Mouse (Mus musculus) forelimb bud, embryonic 11.5 days (tissue): ENCODE measurements at regions not wholly inside any gene's neighbourhood (a gene's known extent, or its start where the extent isn't known, plus 50 kb on each side); places are given as distances from the start of the nearest gene placed in this dataset.
A peak's percentile ranks its signal among the peaks of the same experiment; 100 is the strongest.

Experiments used
- DNase-seq: peaks from one replicate; pipeline ENCODE4 v3.0.0-alpha.2; 2012; ENCODE audit warnings: low read depth, low spot score

DNA sequence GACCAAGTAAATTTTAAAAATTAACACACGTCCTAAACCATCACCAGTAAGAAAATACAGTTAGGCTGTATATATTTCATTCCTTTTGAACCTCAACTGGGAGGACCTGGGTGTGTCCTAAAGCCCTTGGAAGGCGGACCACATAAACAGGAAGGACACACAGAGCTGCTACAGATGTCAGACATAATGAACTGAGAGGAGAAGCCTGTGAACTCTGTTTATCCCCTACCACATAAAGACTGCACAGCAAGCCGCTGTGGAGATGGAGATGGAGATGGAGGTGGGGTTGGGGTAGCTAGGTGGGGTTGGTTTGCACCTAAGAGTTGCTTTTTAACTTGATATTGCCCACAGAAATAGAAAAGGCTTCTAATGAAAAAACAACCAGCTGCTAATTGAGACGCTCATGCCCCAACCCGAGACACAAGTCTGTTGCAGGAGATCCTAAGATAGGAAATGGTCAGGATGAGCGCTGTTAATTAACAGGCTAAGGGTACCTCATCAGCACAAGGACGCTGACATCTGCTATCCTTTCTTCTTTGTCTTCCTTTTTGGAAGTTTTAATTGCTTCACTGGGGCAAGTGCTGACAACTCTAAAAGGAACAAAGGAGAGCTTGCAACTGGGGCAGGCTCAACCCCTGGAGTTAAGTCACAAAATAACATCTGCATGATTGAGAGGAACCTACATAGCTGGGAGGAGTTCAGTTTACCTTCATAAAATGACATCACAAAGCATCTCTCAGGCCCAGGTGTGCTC is 119.3 kb upstream of the Lyplal1 start:
- no peak for DNase-seq

DNA sequence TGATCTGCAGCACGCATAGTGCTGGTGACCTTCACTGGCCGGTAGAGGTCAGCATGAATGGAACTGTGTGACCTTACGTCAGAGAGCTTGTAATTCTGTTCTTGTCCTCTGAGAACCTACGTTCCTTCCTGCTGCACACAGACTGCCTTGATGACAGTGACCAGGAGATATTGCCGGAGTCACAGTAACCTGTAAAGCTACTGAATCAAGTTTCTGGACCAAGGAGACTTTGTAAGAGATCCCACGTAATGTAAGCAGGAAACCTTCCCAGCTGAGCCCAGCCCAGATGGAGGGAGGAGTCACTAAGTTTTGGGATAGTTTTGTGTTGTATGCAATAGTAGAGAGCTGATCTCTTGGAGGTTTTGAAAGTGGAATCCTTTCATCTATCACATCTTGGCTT is 117.4 kb upstream of the Lyplal1 start:
- no peak for DNase-seq

DNA sequence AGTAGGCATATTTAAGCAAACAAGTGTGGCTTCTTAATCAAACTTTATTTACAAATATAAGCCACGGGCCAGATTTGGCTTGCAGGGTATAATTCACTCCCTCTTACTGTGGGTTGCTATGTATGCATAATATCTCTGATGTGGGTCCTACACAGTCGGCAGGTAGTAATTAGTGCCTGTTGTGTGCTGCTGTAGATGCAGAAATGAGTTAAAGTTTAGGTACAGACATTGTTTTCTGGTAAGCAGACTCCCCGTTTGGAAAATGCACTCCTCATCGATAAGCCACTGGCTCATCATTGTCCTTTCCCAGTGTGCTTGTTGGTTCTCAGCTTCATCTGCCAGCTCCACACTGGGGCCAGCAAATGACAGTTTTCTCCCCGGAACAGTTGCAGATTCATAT is 113.4 kb upstream of the Lyplal1 start:
- DNase-seq = no peak

DNA sequence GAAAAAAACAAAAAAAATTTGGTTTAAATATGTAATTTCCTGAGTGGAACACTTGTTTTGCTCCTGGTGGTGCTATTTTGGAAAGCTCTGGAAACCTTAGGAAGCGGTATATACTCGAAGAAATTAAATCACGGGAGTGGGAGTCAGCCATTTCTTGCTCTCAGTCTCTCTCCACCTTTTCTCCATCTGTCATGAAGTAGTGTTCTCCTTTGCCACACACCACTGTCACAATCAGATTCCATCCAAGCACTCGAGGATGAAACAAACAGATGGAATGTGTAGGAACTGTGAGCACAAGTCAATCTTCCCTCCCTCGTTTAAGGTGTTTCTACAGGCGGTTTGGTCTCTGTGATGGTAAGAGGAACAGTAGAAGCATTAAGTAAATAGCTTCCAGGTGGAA is 112.7 kb upstream of the Lyplal1 start:
- no peak for DNase-seq

DNA sequence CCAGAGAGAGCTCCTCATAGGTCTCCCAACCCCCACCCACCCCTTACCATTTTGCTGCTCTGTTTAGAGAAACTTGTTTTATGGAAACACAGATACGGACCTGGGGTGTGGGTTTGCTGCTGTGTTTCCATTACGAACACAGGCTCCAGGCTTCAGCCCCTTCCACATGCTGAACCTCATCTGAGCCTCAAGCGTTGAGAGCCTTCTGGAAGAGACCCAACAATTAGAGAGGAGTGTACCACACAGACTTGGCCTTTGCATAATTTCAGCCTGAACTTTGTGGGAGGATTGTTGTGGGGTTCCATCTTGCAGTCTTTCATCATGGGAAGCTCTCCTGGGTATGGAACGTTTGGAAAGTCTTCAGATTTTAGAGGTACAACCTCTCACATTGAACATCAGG is 111.3 kb upstream of the Lyplal1 start:
- no peak for DNase-seq

DNA sequence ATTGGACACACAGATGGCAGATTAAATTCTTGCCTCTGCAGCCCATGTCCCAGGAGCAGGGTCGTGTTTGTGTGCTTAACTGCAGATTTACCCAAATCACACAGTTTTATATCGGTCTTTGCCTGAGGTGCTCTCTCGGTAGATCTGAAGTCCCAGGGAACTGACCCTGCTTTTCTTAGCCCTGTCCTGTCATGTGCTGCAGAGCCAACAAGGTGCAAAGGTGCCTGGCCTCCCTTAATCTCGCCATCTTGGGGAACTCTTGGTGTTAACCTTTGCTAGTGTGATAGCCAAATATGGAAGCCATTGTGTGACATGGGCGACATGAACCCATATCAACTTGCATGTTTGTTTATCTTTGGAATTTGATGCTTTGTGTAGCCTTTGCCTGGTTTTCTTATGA is 107.1 kb upstream of the Lyplal1 start:
- no peak for DNase-seq

DNA sequence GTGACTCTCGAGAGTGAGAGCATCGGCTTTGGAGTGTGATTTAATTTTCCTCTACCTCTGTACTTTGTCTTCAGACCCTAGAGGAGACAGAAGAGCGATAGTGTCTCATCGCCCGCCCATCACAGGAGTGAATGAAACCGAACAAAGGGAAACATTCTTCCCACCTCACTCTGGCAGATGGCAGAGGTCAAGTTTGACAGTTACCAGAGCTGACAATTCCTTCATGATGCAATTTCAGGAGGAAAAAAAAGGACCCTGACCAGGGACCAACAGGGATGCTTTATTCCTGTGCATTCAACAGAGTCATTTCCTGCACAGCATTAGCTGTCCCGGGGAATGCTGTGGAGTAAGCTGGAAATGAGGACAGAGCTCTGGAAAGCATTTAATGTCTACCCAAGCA is 106.3 kb upstream of the Lyplal1 start:
- peak; percentile 35 for DNase-seq

DNA sequence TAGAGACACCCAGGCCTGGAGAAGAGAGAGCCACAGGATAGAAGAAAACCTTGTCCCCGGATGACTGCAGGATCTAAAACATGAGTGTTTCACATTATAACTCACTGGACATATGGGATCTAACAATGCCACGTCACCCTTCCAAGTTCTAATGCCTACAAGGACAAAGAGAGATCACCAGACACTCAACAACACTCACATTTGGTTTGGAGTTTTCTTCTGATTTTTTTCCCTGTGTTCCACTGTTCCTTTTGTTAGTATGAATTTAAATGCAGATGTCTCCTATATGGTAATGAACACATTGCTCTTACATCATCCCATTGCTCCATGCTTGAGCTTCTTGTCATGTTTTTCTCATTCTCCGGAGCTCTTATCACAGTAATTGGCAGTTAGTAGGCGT is 101.9 kb upstream of the Lyplal1 start:
- no peak for DNase-seq

DNA sequence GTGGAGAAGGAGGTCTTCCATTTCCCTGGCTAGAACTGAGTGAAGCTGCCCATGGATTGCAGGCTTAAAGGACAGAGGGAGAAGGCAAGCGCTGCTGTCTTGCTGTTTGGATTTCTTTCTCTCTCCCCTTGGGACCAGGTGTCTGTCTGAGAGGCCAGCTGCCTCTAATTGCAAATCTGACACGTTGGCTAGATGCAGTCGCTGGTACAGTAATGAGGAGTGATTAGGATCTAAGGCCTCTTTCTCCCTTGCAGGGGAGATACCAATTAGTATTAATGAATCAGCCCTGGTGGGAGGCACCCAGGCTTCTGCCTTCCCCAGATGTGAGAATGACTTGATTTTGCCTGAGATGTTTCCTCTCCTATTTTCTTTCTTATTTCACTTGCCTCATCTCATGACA is 100.1 kb upstream of the Lyplal1 start:
- no peak for DNase-seq

DNA sequence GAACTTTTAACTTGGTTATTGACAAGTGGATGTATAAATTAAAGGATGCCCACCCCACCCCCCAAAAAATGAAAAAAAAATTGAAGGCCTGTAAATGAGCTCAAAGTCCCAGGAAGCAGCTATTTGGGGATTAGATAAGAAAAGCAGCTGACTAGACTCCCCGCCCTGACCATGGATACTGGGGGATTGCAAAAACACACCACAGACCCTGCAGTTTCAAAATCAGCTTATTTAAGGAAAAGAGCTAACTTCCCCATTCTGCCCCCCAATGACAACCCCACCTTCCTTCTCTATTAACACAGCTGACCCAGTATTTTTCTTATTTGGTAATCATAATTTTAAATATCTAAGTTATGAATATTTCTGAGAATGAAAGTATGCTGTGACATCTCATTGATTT is 87.0 kb upstream of the Lyplal1 start:
- DNase-seq = no peak

DNA sequence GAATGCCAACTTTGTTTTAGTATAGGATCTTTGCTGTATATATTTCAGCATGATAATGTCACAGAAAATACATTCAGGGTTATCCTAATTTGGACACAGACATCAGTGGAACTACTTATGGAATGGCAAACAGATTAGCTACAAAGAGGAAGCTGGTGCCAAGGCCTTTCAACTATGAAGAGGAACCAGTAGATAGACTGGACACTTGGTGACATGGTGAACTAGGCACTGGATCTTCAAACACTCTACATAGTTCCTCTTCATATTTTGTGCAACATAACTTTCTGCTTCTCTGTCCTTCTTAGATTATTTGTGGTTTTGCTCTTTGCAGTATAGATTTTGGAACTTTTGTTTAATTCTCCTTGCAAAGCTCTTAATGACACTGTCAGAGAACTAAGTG is 85.4 kb upstream of the Lyplal1 start:
- no peak for DNase-seq

DNA sequence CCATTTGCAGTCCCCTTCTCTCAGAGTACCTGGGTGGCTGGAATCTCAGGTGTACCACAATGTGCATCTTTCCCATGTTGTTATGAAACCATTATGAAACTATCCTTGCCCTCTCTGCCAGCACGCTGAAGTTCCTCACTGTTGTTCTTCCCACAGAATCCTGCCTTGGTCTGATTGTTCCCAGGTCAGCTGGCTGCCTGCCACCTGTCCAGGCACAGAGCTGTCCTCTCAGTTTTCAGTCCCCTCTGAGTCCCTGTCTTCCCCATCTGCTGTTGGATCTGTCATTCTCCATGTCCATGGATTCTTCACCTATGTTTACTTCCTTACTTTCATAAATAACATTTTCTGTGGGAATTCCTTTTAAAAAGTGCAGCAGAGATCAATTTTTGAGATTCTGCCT is 81.3 kb upstream of the Lyplal1 start:
- DNase-seq = no peak

DNA sequence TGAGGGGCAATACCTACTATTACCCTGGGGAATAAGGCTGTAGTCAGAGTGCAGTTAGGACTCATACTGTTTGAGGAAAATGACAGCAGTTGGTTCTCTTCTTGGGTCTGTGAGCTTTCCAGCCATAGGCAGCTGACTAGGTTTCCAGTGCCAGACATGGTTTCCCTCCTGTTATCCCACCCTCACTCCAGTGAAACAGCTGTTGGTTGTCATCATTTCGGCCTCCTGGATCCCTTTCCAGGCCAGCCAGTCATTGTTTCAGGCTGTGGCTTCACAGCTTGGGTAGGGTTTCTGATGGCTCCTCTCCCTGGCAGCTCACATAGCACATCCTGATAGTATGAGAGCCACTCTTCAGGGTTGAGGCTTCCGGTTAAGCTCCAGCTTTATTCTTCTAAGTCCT is 79.9 kb upstream of the Lyplal1 start:
- no peak for DNase-seq

DNA sequence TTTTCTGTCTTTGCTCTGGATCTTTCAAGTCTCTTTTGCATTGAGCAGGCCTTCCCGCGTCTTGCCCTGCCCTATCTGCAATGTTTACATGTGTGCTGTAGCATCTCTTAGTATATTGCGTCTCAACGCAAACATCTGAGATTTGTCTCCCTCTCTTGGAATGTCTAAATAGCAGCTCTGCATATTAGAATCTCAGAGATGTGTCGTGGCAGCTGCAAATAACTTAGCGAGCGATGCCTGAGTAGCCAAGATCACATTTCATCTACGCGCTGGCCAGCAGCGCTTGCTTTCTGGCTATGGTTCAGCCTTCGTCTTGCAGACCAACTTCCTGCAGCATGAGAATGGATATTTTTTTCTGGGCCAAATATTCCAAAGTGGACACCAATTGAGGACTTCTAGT is 72.3 kb upstream of the Lyplal1 start:
- peak; percentile 29 for DNase-seq

DNA sequence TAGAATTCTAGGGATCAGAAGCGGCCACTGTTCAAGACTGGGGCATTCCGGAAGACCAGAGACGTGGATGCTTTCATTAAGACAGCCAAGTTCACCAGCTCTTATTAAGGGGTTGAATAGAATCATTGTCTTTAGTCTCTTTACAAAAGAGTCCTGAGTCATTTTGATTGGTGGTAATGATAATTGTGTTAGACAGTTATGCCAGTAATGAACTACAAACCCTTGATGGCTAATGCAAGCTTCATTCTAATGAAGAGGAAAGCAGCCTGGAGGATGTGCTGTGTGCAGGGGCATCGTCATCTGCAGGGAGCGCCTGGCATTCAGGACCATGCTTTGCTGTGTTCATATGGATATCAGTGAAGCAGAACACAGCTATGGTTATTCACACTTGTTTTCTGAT is 70.3 kb upstream of the Lyplal1 start:
- DNase-seq = no peak

DNA sequence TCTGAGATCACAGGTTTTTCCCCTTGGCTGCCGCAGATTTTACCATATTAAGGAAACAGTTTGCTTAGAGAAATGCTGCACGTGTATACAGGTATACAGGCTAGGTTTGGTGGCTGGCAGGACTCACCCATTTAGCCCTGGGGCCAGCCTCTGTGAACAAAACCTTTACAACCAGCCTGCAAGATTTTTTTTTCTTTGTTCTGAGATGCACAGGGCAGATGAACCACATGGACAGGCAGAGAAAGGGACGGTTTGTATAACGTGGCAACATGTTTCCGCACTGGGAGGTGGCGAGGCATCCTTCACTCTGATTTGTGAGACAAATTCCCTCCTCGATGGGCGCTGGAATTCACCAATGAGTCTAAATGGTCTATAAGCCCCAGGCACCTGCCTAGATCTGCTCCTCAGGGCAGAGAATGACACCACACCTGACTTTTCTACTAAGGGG is 66.1 kb upstream of the Lyplal1 start:
- DNase-seq = no peak

DNA sequence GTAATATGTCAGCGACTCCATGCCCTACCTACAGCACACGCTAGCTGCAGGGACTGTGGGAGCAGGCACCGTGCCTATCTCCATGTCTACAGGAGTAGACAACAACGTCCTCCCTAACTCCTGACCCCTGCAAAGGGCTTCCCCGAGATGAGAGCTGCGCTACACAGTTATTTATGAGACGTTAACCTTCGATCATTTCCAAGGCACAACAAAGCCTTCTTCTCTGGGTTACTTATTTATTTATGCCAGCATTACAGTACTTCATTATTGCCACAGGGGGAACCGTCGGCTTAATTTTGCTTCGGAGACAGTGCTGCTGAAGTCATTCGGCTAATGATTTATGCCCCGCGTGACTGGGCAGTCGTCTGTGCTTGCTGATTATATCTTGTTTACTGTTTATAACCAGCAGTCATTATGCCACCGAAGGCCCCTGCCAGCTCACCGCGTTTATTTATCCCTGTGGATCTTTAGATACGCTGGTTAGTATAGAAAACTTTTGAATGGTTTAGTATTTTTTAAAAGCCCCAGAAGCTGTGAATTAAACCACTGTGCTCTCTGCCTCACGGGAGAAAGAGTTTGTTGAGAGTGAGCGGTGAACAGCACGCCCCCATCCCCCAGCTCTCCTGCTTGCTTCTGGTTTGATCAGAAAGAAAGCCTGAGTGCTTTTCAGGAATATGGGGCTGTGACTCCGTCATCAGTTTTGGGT is 65.5 kb upstream of the Lyplal1 start:
- peak; percentile 78 for DNase-seq

DNA sequence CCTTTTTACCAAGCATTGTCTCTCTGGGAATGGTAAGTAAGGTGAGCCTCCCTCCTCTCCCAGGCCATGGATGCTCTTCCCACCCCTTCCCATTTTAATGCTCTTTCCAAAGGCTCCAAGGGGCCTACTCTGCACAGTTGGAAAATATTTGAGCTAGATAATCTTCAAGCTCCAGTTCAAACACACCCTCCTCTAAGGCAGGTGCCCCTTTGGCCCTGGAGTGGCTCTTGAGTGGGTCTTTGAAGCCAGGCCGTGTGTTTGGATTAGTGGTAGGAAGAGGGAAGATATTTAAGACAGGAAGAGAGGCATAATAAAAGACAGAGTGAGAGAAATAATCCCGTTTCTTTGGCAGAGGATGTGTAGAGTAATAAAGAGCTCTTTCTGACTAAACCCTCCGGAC is 59.9 kb upstream of the Lyplal1 start:
- DNase-seq = no peak

DNA sequence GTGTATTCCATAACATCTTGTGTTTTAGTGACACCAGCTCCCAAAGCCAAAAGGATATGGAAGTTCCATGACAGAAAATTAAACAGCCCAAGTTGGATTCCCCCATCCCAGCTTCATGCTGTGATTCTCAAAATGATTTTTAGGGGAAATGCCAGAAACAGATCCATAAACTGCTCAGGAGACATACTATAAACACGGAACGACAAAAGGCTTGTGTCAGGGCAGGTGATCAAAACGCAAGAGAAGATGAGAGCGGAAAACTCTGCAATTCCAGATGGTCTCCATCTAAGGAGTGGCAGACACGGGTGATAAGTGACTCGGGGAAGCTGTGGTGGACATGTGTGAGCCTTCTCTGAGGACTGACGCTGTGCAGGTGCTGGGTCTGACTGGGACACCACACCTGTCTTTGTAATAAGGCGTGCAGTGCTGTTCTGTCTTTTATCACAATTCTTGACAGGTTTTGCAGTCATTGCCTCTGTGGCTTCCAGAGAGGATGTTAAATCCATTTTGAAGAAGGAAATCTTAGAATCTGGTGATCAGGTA is 56.4 kb upstream of the Lyplal1 start:
- peak; percentile 40 for DNase-seq

DNA sequence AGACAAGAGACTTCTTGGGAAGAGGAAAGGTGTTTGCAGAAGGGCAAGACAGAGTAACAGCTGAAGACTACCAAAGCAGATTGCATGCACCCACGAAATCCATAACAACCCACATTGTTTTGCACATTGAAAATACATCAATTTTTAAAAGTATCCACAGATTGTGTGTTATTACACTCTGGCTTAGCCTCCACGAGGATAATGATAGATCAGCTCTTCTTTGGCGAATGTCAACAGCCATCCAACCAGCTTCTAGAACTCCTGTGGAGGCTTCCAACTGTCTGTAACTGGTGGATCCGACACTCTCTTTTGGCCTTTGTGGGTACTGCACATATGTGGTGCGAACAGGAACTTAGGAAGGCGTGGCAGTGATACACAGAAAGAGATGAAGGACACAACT is 54.6 kb upstream of the Lyplal1 start:
- DNase-seq = no peak
